Comparison of ENCODE assay signal across 10 mouse cellular contexts in the genomic region with DNA sequence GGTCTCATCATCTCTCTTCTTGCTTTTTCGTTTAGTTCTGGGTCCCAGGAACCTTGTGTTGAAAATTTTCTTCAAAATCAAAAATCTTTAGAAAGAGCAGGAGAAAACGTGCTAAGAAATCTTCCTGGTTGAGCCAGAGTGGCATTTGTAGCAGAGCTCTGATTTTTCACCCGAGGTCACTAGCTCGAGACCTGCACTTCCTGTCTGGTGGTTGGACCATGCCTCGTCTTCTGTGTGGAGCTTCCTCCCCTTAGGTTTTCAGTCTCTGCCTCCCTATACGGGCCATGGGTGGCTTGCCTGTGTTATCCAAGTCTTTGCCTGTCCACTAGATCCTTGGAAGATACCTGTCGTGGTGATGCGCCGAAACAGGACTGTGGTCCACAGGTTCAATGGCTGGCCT. TPM values are rescaled to one million over a fixed set of nuclear protein-coding genes. Genes with fewer than 3 reads are reported as not detected.
DNase-seq lines count a peak whose midpoint lies in the region; ATAC-seq and TF ChIP-seq lines count a peak whose summit lies in the region.
"Had no signal": no experiment of that assay in that cellular context is flagged by ENCODE, and none has a peak within 500 bp of the region (broad histone marks: within the 10 kb centered on the region; RNA-seq: fewer than 3 reads in every experiment).

No protein-coding gene starts in this region.

- WGBS in heart, embryonic 11.5 days (ENCODE audit: insufficient replicate concordance), result 69% methylated on average over 9 of the region's 9 CpGs
- WGBS in heart, postnatal 0 days, result 65% methylated on average over 9 of the region's 9 CpGs

- no peaks in the 10 kb centered on the region for H3K9me3 ChIP-seq in heart, embryonic 11.5 days (replicated peaks; ENCODE audit: control insufficient read depth, low read length)
- no peaks in the 10 kb centered on the region for H3K9me3 ChIP-seq in heart, postnatal 0 days (replicated peaks; ENCODE audit: control insufficient read depth, low read length)

- no peak overlapping the region for H3K27ac ChIP-seq in heart, embryonic 11.5 days (ENCODE audit: low read depth, low read length)
- H3K27ac ChIP-seq in heart, postnatal 0 days (ENCODE audit: low read depth), result no peak overlapping the region

- H3K27me3 ChIP-seq in heart, embryonic 11.5 days (ENCODE audit: control insufficient read depth, insufficient read depth, low read length), result no peaks in the 10 kb centered on the region
- no peaks in the 10 kb centered on the region for H3K27me3 ChIP-seq in heart, postnatal 0 days (ENCODE audit: control insufficient read depth, insufficient read depth, low read length)

- no peak overlapping the region; the same call in 1 of the 2 replicates for H3K4me3 ChIP-seq in heart, embryonic 11.5 days (ENCODE audit: low read depth, low read length)
- H3K4me3 ChIP-seq in heart, postnatal 0 days (ENCODE audit: low read depth, low read length), result no peak overlapping the region

- TF ChIP-seq EP300 in heart, postnatal 0 days (IDR thresholded peaks at IDR 0.05; ENCODE audit: low read depth), result no peak

- TF ChIP-seq CTCF in heart, postnatal 0 days (IDR thresholded peaks at IDR 0.05; ENCODE audit: low read depth), result no peak

- no peak overlapping the region for H3K9ac ChIP-seq in heart, embryonic 11.5 days (ENCODE audit: low read depth, low read length)
- H3K9ac ChIP-seq in heart, postnatal 0 days (replicated peaks; ENCODE audit: low read depth, low read length), result no peak overlapping the region

- no peak for ATAC-seq in heart, embryonic 11.5 days (replicated peaks; ENCODE audit: insufficient number of reproducible peaks, low FRiP score, low TSS enrichment)
- ATAC-seq in heart, postnatal 0 days (ENCODE audit: insufficient read depth, low read depth), result no peak
- ATAC-seq in megakaryocyte, adult 5-6 weeks (ENCODE audit: poor library complexity, severe bottlenecking), result peak; percentile 37

- DNase-seq in heart, adult 9 months (ENCODE audit: low spot score in 2 of 2), result no peak
- DNase-seq in B cell, adult 2 months, result peak; percentile 44 to 49
- DNase-seq in heart, postnatal 0 days (ENCODE audit: low spot score), result no peak
- no peak for DNase-seq in spleen, postnatal 10 days (ENCODE audit: low spot score in 2 of 2)
- no peak for DNase-seq in right cerebral cortex, postnatal 14 days
- DNase-seq in retina, postnatal 1 day, result no peak
- DNase-seq: thymus, adult 18-20 months had no signal

- H3K36me3 ChIP-seq in heart, embryonic 11.5 days (ENCODE audit: control insufficient read depth, insufficient read depth, low read length), result no peaks in the 10 kb centered on the region
- H3K36me3 ChIP-seq in heart, postnatal 0 days (replicated peaks; ENCODE audit: control insufficient read depth, insufficient read depth, low read length), result no peaks in the 10 kb centered on the region

- H3K4me1 ChIP-seq in heart, embryonic 11.5 days (ENCODE audit: control insufficient read depth, insufficient read depth, low read length), result peaks cover 42% of the 10 kb centered on the region
- peaks cover 44% of the 10 kb centered on the region for H3K4me1 ChIP-seq in heart, postnatal 0 days (ENCODE audit: control insufficient read depth, insufficient read depth)

- peak overlapping the region; percentile 83 for H3K4me2 ChIP-seq in heart, embryonic 11.5 days
- peak overlapping the region; percentile 84 for H3K4me2 ChIP-seq in heart, postnatal 0 days (ENCODE audit: low read depth, low read length)

RNA-seq across cellular contexts. Expression of gene Foxj2, which starts 2.1 kb away (rescaled TPM):
- 4.9 and 5.9 TPM in 2 replicates for polyA plus RNA-seq in heart, embryonic 11.5 days (2014; fragmentation: Nextera tagmentation; extraction: Ambion mirVana)
- total RNA-seq in heart, postnatal 0 days (2014; rRNA removed; ENCODE audit: low replicate concordance), result 17.8 TPM in 2 replicates
- polyA plus RNA-seq in heart, postnatal 0 days (2015; fragmentation: Nextera tagmentation; extraction: Ambion mirVana), result 4.4 and 4.5 TPM in 2 replicates
- 35.6 and 43.1 TPM in 2 replicates for total RNA-seq in megakaryocyte, adult 5-6 weeks (2015)
- 10.2 and 16.1 TPM in 2 replicates for total RNA-seq in megakaryocyte, adult 5-6 weeks (2017)

RNA-seq across cellular contexts. Expression of gene Slc2a3, which starts 20.4 kb away (rescaled TPM):
- 27.5 and 33.2 TPM in 2 replicates for polyA plus RNA-seq in heart, embryonic 11.5 days (2014; fragmentation: Nextera tagmentation; extraction: Ambion mirVana)
- 21.4 and 21.6 TPM in 2 replicates for total RNA-seq in heart, postnatal 0 days (2014; rRNA removed; ENCODE audit: low replicate concordance)
- 1.7 and 1.8 TPM in 2 replicates for polyA plus RNA-seq in heart, postnatal 0 days (2015; fragmentation: Nextera tagmentation; extraction: Ambion mirVana)
- 44.5 and 48.4 TPM in 2 replicates for total RNA-seq in megakaryocyte, adult 5-6 weeks (2015)
- 51.4 and 63.5 TPM in 2 replicates for total RNA-seq in megakaryocyte, adult 5-6 weeks (2017)

RNA-seq across cellular contexts. Expression of gene C3ar1, which starts 34.1 kb away (rescaled TPM):
- 1.4 and 1.5 TPM in 2 replicates for polyA plus RNA-seq in heart, embryonic 11.5 days (2014; fragmentation: Nextera tagmentation; extraction: Ambion mirVana)
- total RNA-seq in heart, postnatal 0 days (2014; rRNA removed; ENCODE audit: low replicate concordance), result 0.46 and 2.9 TPM in 2 replicates
- polyA plus RNA-seq in heart, postnatal 0 days (2015; fragmentation: Nextera tagmentation; extraction: Ambion mirVana), result 2.3 and 2.4 TPM in 2 replicates
- 4.4 and 5.3 TPM in 2 replicates for total RNA-seq in megakaryocyte, adult 5-6 weeks (2015)
- total RNA-seq in megakaryocyte, adult 5-6 weeks (2017), result 4.7 and 5.0 TPM in 2 replicates
- polyA plus RNA-seq: erythroblast, embryonic 14.5 days had no signal

RNA-seq across cellular contexts. Expression of gene Necap1, which starts 52.5 kb away (rescaled TPM):
- polyA plus RNA-seq in heart, embryonic 11.5 days (2014; fragmentation: Nextera tagmentation; extraction: Ambion mirVana), result 64.4 and 67.8 TPM in 2 replicates
- 37.7 and 40.3 TPM in 2 replicates for total RNA-seq in heart, postnatal 0 days (2014; rRNA removed; ENCODE audit: low replicate concordance)
- 35.9 and 37.0 TPM in 2 replicates for polyA plus RNA-seq in heart, postnatal 0 days (2015; fragmentation: Nextera tagmentation; extraction: Ambion mirVana)
- total RNA-seq in megakaryocyte, adult 5-6 weeks (2015), result 33.0 and 34.4 TPM in 2 replicates
- 24.9 and 25.9 TPM in 2 replicates for total RNA-seq in megakaryocyte, adult 5-6 weeks (2017)

Comparison
In these comparisons a context has a peak if more than half of its experiments do, and no peak if none do; other contexts are left out.
1. DNase-seq: peak in B cell, adult 2 months (2 of 2); none in heart, adult 9 months (0 of 2), heart, postnatal 0 days (single experiment), spleen, postnatal 10 days (0 of 2), right cerebral cortex, postnatal 14 days (single experiment) and retina, postnatal 1 day (single experiment).